Mouse (Mus musculus) forebrain, postnatal 0 days (tissue): ENCODE data around the gene Baz2a. TPM values are rescaled to one million over a fixed set of nuclear protein-coding genes. Genes with fewer than 3 reads are reported as not detected.
A peak's percentile ranks its signal among the peaks of the same experiment; 100 is the strongest.

Experiments used
- ATAC-seq: fragments of 200-750 bp; cut with Nextera tagmentation; 2 replicates; pipeline ENCODE4 v1.8.0; 2017; ENCODE audit warnings: mild to moderate bottlenecking, moderate library complexity
- DNase-seq: peaks from one replicate; pipeline ENCODE4 v3.0.0-alpha.2; 2015
- H3K27ac ChIP-seq: fragments of 300-500 bp; sonication (generic); 2 replicates; pipeline ENCODE4 v1.5.1; 2014; ENCODE audit warnings: low read depth, mild to moderate bottlenecking, antibody characterized with exemption, low read length, moderate library complexity, mixed read lengths
- H3K27me3 ChIP-seq: fragments of 300-500 bp; sonication (generic); 2 replicates; pipeline ENCODE4 v1.6.1; 2014; ENCODE audit warnings: mild to moderate bottlenecking, low read length, mixed read lengths; ENCODE audit not compliant: insufficient read depth
- H3K36me3 ChIP-seq: fragments of 300-500 bp; sonication (generic); 2 replicates; pipeline ENCODE4 v1.6.1; 2014; ENCODE audit warnings: mild to moderate bottlenecking, moderate library complexity; ENCODE audit not compliant: insufficient read depth
- H3K4me1 ChIP-seq: fragments of 300-500 bp; sonication (generic); 2 replicates; pipeline ENCODE4 v1.6.1; 2014; ENCODE audit warnings: antibody characterized with exemption; ENCODE audit not compliant: insufficient read depth
- H3K4me2 ChIP-seq: fragments of 300-500 bp; sonication (generic); 2 replicates; pipeline ENCODE4 v1.6.1; 2014; ENCODE audit warnings: low read depth, mild to moderate bottlenecking, moderate library complexity
- H3K4me3 ChIP-seq: fragments of 300-500 bp; sonication (generic); 2 replicates; pipeline ENCODE4 v1.5.1; 2014; ENCODE audit warnings: low read depth, low read length, mixed read lengths
- H3K9ac ChIP-seq: fragments of 300-500 bp; sonication (generic); 2 replicates; pipeline ENCODE4 v1.6.1; 2014; ENCODE audit warnings: mild to moderate bottlenecking
- H3K9me3 ChIP-seq: fragments of 300-500 bp; sonication (generic); 2 replicates; pipeline ENCODE4 v1.6.1; 2016; ENCODE audit warnings: low read length
- CTCF ChIP-seq: sonication (generic); IDR thresholded peaks from 2 replicates; pipeline ENCODE4 v1.5.1; 2016; ENCODE audit warnings: antibody characterized with exemption, control low read depth, low read depth
- WGBS: fragments of 180-500 bp; shearing (Covaris S2); extraction: QIAGEN DNeasy Blood & Tissue Kit; methylation state at CpG from one replicate; pipeline ENCODE4 v1.1.7; 2014; 5-methylcytosine and 5-hydroxymethylcytosine counted together
- polyA plus RNA-seq: library from polyadenylated mRNA; unstranded; fragments of >200 nt; fragmentation: Nextera tagmentation; extraction: Ambion mirVana; gene quantifications from 2 replicates; pipeline ENCODE4 v1.2.1, GENCODE M21; 2015
- total RNA-seq: library from RNA; depleted of rRNA; stranded (reverse); fragments of >200 nt; gene quantifications from 2 replicates; pipeline ENCODE4 v1.2.3, GENCODE M21; 2014

Baz2a gene
- total and polyA plus RNA-seq, 2 experiments from 2014 or later = 7.0 to 10.0 TPM

- ATAC-seq = no peak
- no peak overlapping the region for H3K4me2 ChIP-seq
- no peak for DNase-seq
- 91% methylated on average over 5 of the region's 5 CpGs for WGBS
- H3K36me3 ChIP-seq = peaks cover 60% of the 10 kb centered on the region
- H3K9ac ChIP-seq = no peak overlapping the region
- H3K9me3 ChIP-seq = no peaks in the 10 kb centered on the region
- no peaks in the 10 kb centered on the region for H3K27me3 ChIP-seq
- H3K4me3 ChIP-seq = no peak overlapping the region
- H3K4me1 ChIP-seq = peaks cover 14% of the 10 kb centered on the region
- no peak for TF ChIP-seq CTCF
- no peak overlapping the region for H3K27ac ChIP-seq
Observed at GRCm38 (mm10) chr10:128088181-128088580, 3.2 kb upstream of the Baz2a start.

- WGBS = 66% methylated on average over 5 of the region's 5 CpGs
Observed at GRCm38 (mm10) chr10:128089842-128090241, 1.5 kb upstream of the Baz2a start.

GRCm38 (mm10) chr10:128090651-128091563, 470 bp upstream of the Baz2a start:
- H3K4me2 ChIP-seq = peak overlapping the region; percentile 94
- H3K36me3 ChIP-seq = peaks cover 47% of the 10 kb centered on the region
- H3K9ac ChIP-seq = no peak overlapping the region; the same call in 1 of the 2 replicates
- WGBS = 9% methylated on average over 14 of the region's 14 CpGs
- H3K4me1 ChIP-seq = peaks cover 10% of the 10 kb centered on the region
- H3K27me3 ChIP-seq = no peaks in the 10 kb centered on the region
- TF ChIP-seq CTCF = peak; percentile 83
- peak; percentile 91 for DNase-seq
- no peaks in the 10 kb centered on the region for H3K9me3 ChIP-seq
- H3K4me3 ChIP-seq = 0 out of 2 replicates have a peak overlapping the region, but pooled peaks have one; percentile 88
- peak; percentile 63 for ATAC-seq
- H3K27ac ChIP-seq = no peak overlapping the region

More at GRCm38 (mm10) chr10:128089842-128090241, 1.5 kb upstream of the Baz2a start:
- ATAC-seq (no peak), DNase-seq (no peak)
- no peaks in the 10 kb centered on the region for H3K9me3 ChIP-seq
- H3K27me3 ChIP-seq = no peaks in the 10 kb centered on the region
- H3K27ac ChIP-seq = no peak overlapping the region
- no peak overlapping the region for H3K4me2 ChIP-seq
- H3K4me1 ChIP-seq = peaks cover 14% of the 10 kb centered on the region
- peaks cover 58% of the 10 kb centered on the region for H3K36me3 ChIP-seq
- no peak overlapping the region for H3K9ac ChIP-seq
- TF ChIP-seq CTCF = no peak
- H3K4me3 ChIP-seq = no peak overlapping the region

GRCm38 (mm10) chr10:128092506-128093495, 1.4 kb downstream of the Baz2a start:
- Histone ChIP-seq H3K4me3 (peak overlapping the region; percentile 88), H3K36me3 (peaks cover 29% of the 10 kb centered on the region), H3K4me2 (peak overlapping the region; percentile 94), H3K4me1 (peaks cover 10% of the 10 kb centered on the region), H3K9ac (peak overlapping the region; percentile 81), H3K9me3 (no peaks in the 10 kb centered on the region), H3K27ac (peak overlapping the region; percentile 83), H3K27me3 (no peaks in the 10 kb centered on the region)
- ATAC-seq (peak; percentile 64), DNase-seq (peak; percentile 79)
- WGBS = 1% methylated on average over 67 of the region's 88 CpGs
- peak; percentile 64 for TF ChIP-seq CTCF

GRCm38 (mm10) chr10:128093496-128094294, 2.3 kb downstream of the Baz2a start:
- H3K27ac ChIP-seq = peak overlapping the region; percentile 83
- WGBS = 25% methylated on average over 13 of the region's 13 CpGs
- DNase-seq (no peak), ATAC-seq (no peak)
- H3K4me2 ChIP-seq = peak overlapping the region; percentile 94
- peaks cover 20% of the 10 kb centered on the region for H3K36me3 ChIP-seq
- no peak for TF ChIP-seq CTCF
- H3K4me1 ChIP-seq = peaks cover 17% of the 10 kb centered on the region
- H3K9ac ChIP-seq = peak overlapping the region; percentile 81
- no peaks in the 10 kb centered on the region for H3K9me3 ChIP-seq
- H3K4me3 ChIP-seq = peak overlapping the region; percentile 88
- no peaks in the 10 kb centered on the region for H3K27me3 ChIP-seq
